Mouse (Mus musculus): ENCODE measurements around the gene Tgfbr3l. TPM values are rescaled to one million over a fixed set of nuclear protein-coding genes. Genes with fewer than 3 reads are reported as not detected.

Tgfbr3l gene
- total RNA-seq, 1 experiment = 1.1 TPM

GRCm38 (mm10) chr8:4222059-4222458, 26.0 kb upstream of the Tgfbr3l start:
- DNase-seq (ENCODE audit: low read depth, low spot score) = no peak
- H3K36me3 ChIP-seq (ENCODE audit: control insufficient read depth, insufficient read depth, low read length, poor library complexity, severe bottlenecking) = no peaks in the 10 kb centered on the region
- H3K9me3 ChIP-seq (ENCODE audit: control insufficient read depth, insufficient read depth, low read depth, low read length) = no peaks in the 10 kb centered on the region
- H3K4me3 ChIP-seq (ENCODE audit: insufficient read depth in 1 of 2, low read depth in 1 of 2, low read length in 2 of 2, poor library complexity in 1 of 2, severe bottlenecking in 1 of 2) = no peak overlapping the region
- H3K27ac ChIP-seq (ENCODE audit: insufficient read depth, low read depth, low read length, poor library complexity, severe bottlenecking) = no peak overlapping the region
- in situ Hi-C loops (cut with MboI; ENCODE audit: low sequenced_read_pairs in 2 of 2, unreplicated experiment in 2 of 2) = no loop called here
- H3K9ac ChIP-seq (ENCODE audit: insufficient read depth, low read depth, low read length, poor library complexity, severe bottlenecking) = no peak overlapping the region
- TF ChIP-seq ZNF384 (IDR thresholded peaks at IDR 0.05; ENCODE audit: low read depth, low read length) (no peak), CHD2 (IDR thresholded peaks at IDR 0.05; ENCODE audit: low read depth, low read length) (no peak), ZC3H11A (IDR thresholded peaks at IDR 0.05; ENCODE audit: borderline replicate concordance, low read depth, low read length) (no peak), MAFK (IDR thresholded peaks at IDR 0.05; ENCODE audit: insufficient read depth, low read depth, low read length) (no peak), HCFC1 (IDR thresholded peaks at IDR 0.05; ENCODE audit: borderline replicate concordance, insufficient read depth, low read length) (no peak)
- H3K4me1 ChIP-seq (ENCODE audit: control insufficient read depth in 2 of 2, insufficient read depth in 2 of 2, low read length in 2 of 2, poor library complexity in 1 of 2) = peaks cover 0 to 2% of the 10 kb centered on the region in 2 experiments; a peak in 1 of 4 replicates

GRCm38 (mm10) chr8:4226323-4226722, 21.7 kb upstream of the Tgfbr3l start:
- Histone ChIP-seq H3K36me3 (ENCODE audit: control insufficient read depth, insufficient read depth, low read length, poor library complexity, severe bottlenecking) (no peaks in the 10 kb centered on the region), H3K9ac (ENCODE audit: insufficient read depth, low read depth, low read length, poor library complexity, severe bottlenecking) (no peak overlapping the region; the same call in 1 of the 2 replicates), H3K27ac (ENCODE audit: insufficient read depth, low read depth, low read length, poor library complexity, severe bottlenecking) (no peak overlapping the region), H3K9me3 (ENCODE audit: control insufficient read depth, insufficient read depth, low read depth, low read length) (no peaks in the 10 kb centered on the region), H3K4me3 (ENCODE audit: insufficient read depth in 1 of 2, low read depth in 1 of 2, low read length in 2 of 2, poor library complexity in 1 of 2, severe bottlenecking in 1 of 2) (peak overlapping the region; percentile 51 to 53), H3K4me1 (ENCODE audit: control insufficient read depth in 2 of 2, insufficient read depth in 2 of 2, low read length in 2 of 2, poor library complexity in 1 of 2) (peaks cover 0 to 6% of the 10 kb centered on the region in 2 experiments; a peak in 1 of 4 replicates)
- no peak for TF ChIP-seq ZNF384 (IDR thresholded peaks at IDR 0.05; ENCODE audit: low read depth, low read length)
- no peak for TF ChIP-seq ZC3H11A (IDR thresholded peaks at IDR 0.05; ENCODE audit: borderline replicate concordance, low read depth, low read length)
- no peak for TF ChIP-seq HCFC1 (IDR thresholded peaks at IDR 0.05; ENCODE audit: borderline replicate concordance, insufficient read depth, low read length)
- TF ChIP-seq MAFK (IDR thresholded peaks at IDR 0.05; ENCODE audit: insufficient read depth, low read depth, low read length) = no peak
- TF ChIP-seq CHD2 (IDR thresholded peaks at IDR 0.05; ENCODE audit: low read depth, low read length) = no peak
- no peak for DNase-seq (ENCODE audit: low read depth, low spot score)
- in situ Hi-C loops (cut with MboI; ENCODE audit: low sequenced_read_pairs in 2 of 2, unreplicated experiment in 2 of 2) = no loop called here

GRCm38 (mm10) chr8:4226739-4227347, 21.2 kb upstream of the Tgfbr3l start, which contains the start of gene Lrrc8e:
Gene Lrrc8e (plus strand): TSS chr8:4226827.
- H3K36me3 ChIP-seq (ENCODE audit: control insufficient read depth, insufficient read depth, low read length, poor library complexity, severe bottlenecking) = no peaks in the 10 kb centered on the region
- TF ChIP-seq ZNF384 (IDR thresholded peaks at IDR 0.05; ENCODE audit: low read depth, low read length) = no peak
- no peak for TF ChIP-seq CHD2 (IDR thresholded peaks at IDR 0.05; ENCODE audit: low read depth, low read length)
- no peak for TF ChIP-seq HCFC1 (IDR thresholded peaks at IDR 0.05; ENCODE audit: borderline replicate concordance, insufficient read depth, low read length)
- no peak for TF ChIP-seq ZC3H11A (IDR thresholded peaks at IDR 0.05; ENCODE audit: borderline replicate concordance, low read depth, low read length)
- no peak for TF ChIP-seq MAFK (IDR thresholded peaks at IDR 0.05; ENCODE audit: insufficient read depth, low read depth, low read length)
- peak within 1 kb of the TSS; percentile 51 to 53 for H3K4me3 ChIP-seq (ENCODE audit: insufficient read depth in 1 of 2, low read depth in 1 of 2, low read length in 2 of 2, poor library complexity in 1 of 2, severe bottlenecking in 1 of 2)
- H3K9me3 ChIP-seq (ENCODE audit: control insufficient read depth, insufficient read depth, low read depth, low read length) = no peaks in the 10 kb centered on the region
- peak within 1 kb of the TSS; percentile 37; the same call in 1 of the 2 replicates for H3K9ac ChIP-seq (ENCODE audit: insufficient read depth, low read depth, low read length, poor library complexity, severe bottlenecking)
- H3K27ac ChIP-seq (ENCODE audit: insufficient read depth, low read depth, low read length, poor library complexity, severe bottlenecking) = no peak within 1 kb of the TSS
- H3K4me1 ChIP-seq (ENCODE audit: control insufficient read depth in 2 of 2, insufficient read depth in 2 of 2, low read length in 2 of 2, poor library complexity in 1 of 2) = peaks cover 0 to 9% of the 10 kb centered on the region in 2 experiments; a peak in 1 of 4 replicates
- DNase-seq (ENCODE audit: low read depth, low spot score) = no peak
- in situ Hi-C loops (cut with MboI; ENCODE audit: low sequenced_read_pairs in 2 of 2, unreplicated experiment in 2 of 2) = no loop called here

- in situ Hi-C loops (cut with MboI; ENCODE audit: low sequenced_read_pairs in 2 of 2, unreplicated experiment in 2 of 2) = no loop called here
- peaks cover 0 to 9% of the 10 kb centered on the region in 2 experiments; a peak in 1 of 4 replicates for H3K4me1 ChIP-seq (ENCODE audit: control insufficient read depth in 2 of 2, insufficient read depth in 2 of 2, low read length in 2 of 2, poor library complexity in 1 of 2)
Measured at GRCm38 (mm10) chr8:4227919-4228318, 20.1 kb upstream of the Tgfbr3l start.

More at GRCm38 (mm10) chr8:4227919-4228318, 20.1 kb upstream of the Tgfbr3l start:
- H3K36me3 ChIP-seq (ENCODE audit: control insufficient read depth, insufficient read depth, low read length, poor library complexity, severe bottlenecking) = no peaks in the 10 kb centered on the region
- no peak for TF ChIP-seq CHD2 (IDR thresholded peaks at IDR 0.05; ENCODE audit: low read depth, low read length)
- no peak for TF ChIP-seq HCFC1 (IDR thresholded peaks at IDR 0.05; ENCODE audit: borderline replicate concordance, insufficient read depth, low read length)
- TF ChIP-seq ZNF384 (IDR thresholded peaks at IDR 0.05; ENCODE audit: low read depth, low read length) = no peak
- TF ChIP-seq ZC3H11A (IDR thresholded peaks at IDR 0.05; ENCODE audit: borderline replicate concordance, low read depth, low read length) = no peak
- TF ChIP-seq MAFK (IDR thresholded peaks at IDR 0.05; ENCODE audit: insufficient read depth, low read depth, low read length) = no peak
- DNase-seq (ENCODE audit: low read depth, low spot score) = no peak
- H3K9ac ChIP-seq (ENCODE audit: insufficient read depth, low read depth, low read length, poor library complexity, severe bottlenecking) = no peak overlapping the region
- no peak overlapping the region for H3K27ac ChIP-seq (ENCODE audit: insufficient read depth, low read depth, low read length, poor library complexity, severe bottlenecking)
- no peaks in the 10 kb centered on the region for H3K9me3 ChIP-seq (ENCODE audit: control insufficient read depth, insufficient read depth, low read depth, low read length)
- no peak overlapping the region for H3K4me3 ChIP-seq (ENCODE audit: insufficient read depth in 1 of 2, low read depth in 1 of 2, low read length in 2 of 2, poor library complexity in 1 of 2, severe bottlenecking in 1 of 2)
